In the genomic region with DNA sequence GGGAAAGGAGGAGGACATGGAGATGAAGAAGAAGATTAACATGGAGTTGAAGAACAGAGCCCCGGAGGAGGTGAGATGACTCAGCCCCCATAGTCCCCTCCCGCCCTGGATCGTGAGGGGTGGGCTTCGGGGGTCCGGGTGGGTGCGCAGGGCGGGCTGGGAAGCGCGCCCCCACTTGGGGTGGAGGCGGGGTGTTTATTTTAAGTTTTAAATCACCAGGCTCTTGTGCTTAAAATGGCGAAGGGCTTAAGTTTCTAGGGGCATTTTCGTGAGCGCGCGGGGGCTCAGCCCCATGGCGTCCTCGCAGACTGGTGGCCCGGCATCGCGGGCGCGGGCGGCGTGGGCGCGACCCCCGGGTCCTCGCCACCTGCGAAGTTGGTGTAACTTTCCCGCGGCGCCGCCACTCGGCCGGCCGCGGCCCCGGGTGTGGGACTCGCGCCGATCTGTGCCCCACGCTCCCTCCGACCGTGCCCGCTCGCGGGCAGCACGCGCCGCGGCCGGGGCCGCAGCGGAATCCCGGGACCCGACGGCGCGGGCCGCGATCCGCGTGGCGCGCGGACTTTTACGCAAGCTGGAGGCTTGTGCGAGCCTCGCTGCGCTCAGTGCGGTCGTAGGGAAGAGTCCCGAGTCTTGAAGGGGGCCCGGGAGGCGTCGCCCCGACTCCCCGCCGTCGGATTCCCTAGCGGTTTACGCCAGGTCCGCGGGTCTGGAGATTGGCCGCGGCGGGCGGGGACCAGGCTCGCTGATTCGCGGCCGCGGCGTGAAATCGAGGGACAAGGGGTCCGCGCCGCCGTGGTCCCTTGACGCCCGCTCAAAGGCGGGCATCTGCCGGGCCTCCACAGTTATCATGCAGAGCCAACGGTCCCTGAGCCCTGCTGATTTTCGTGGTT, we compare ENCODE assay signal across 8 mouse cellular contexts. TPM values are rescaled to one million over a fixed set of nuclear protein-coding genes. Genes with fewer than 3 reads are reported as not detected.
DNase-seq lines count a peak whose midpoint lies in the region; ATAC-seq and TF ChIP-seq lines count a peak whose summit lies in the region.

No protein-coding gene starts in this region.

- peak overlapping the region; percentile 63 for H3K4me2 ChIP-seq in embryonic facial prominence, embryonic 12.5 days (replicated peaks)
- peak overlapping the region; percentile 83 for H3K4me2 ChIP-seq in heart, embryonic 13.5 days

- H3K9ac ChIP-seq in embryonic facial prominence, embryonic 12.5 days: peak overlapping the region; percentile 99
- peak overlapping the region; percentile 98 for H3K9ac ChIP-seq in heart, embryonic 13.5 days

- under 1% methylated on average over 103 of the region's 105 CpGs for WGBS in embryonic facial prominence, embryonic 12.5 days
- under 1% methylated on average over 105 of the region's 105 CpGs for WGBS in heart, embryonic 13.5 days

- ATAC-seq in embryonic facial prominence, embryonic 12.5 days (ENCODE audit: insufficient number of reproducible peaks, insufficient read depth, low FRiP score, low TSS enrichment): peak; percentile 23; the same call in 1 of the 2 replicates
- ATAC-seq in heart, embryonic 13.5 days (ENCODE audit: extremely low read depth, insufficient number of reproducible peaks, low FRiP score, low TSS enrichment): no peak; the same call in 1 of the 2 replicates

- peak overlapping the region; percentile 93 for H3K4me3 ChIP-seq in E14TG2a.4 (replicated peaks; ENCODE audit: low read length)
- peak overlapping the region; percentile 93 for H3K4me3 ChIP-seq in embryonic facial prominence, embryonic 12.5 days
- H3K4me3 ChIP-seq in heart, embryonic 13.5 days: peak overlapping the region; percentile 90
- H3K4me3 ChIP-seq in megakaryocyte, embryonic 14.5 days (replicated peaks): peak overlapping the region; percentile 96

- no peaks in the 10 kb centered on the region for H3K27me3 ChIP-seq in E14TG2a.4 (ENCODE audit: insufficient read depth, low read length)
- no peaks in the 10 kb centered on the region for H3K27me3 ChIP-seq in embryonic facial prominence, embryonic 12.5 days
- H3K27me3 ChIP-seq in heart, embryonic 13.5 days (replicated peaks): no peaks in the 10 kb centered on the region
- H3K27me3 ChIP-seq in megakaryocyte, embryonic 14.5 days (replicated peaks): no peaks in the 10 kb centered on the region

- peaks cover 50% of the 10 kb centered on the region for H3K4me1 ChIP-seq in E14TG2a.4 (replicated peaks; ENCODE audit: low read depth, low read length)
- 0 out of 2 replicates have a peak, but pooled peaks cover 4% of the 10 kb centered on the region for H3K4me1 ChIP-seq in embryonic facial prominence, embryonic 12.5 days
- peaks cover 34% of the 10 kb centered on the region for H3K4me1 ChIP-seq in heart, embryonic 13.5 days
- H3K4me1 ChIP-seq in megakaryocyte, embryonic 14.5 days: peaks cover 45% of the 10 kb centered on the region

- peak; percentile 76 for DNase-seq in adrenal gland, adult 2 months
- peak; percentile 10 to 38 for DNase-seq in left cerebral cortex, postnatal 25 days (ENCODE audit: low spot score in 2 of 2)
- peak; percentile 35 for DNase-seq in right cerebral cortex, postnatal 14 days
- peak; percentile 51 to 67 for DNase-seq in urinary bladder, postnatal 4 days (ENCODE audit: low spot score in 2 of 2)

- peaks cover 31% of the 10 kb centered on the region for H3K36me3 ChIP-seq in E14TG2a.4 (ENCODE audit: insufficient read depth, low read length)
- peaks cover 16% of the 10 kb centered on the region for H3K36me3 ChIP-seq in embryonic facial prominence, embryonic 12.5 days
- peaks cover 16% of the 10 kb centered on the region for H3K36me3 ChIP-seq in heart, embryonic 13.5 days
- peaks cover 20% of the 10 kb centered on the region for H3K36me3 ChIP-seq in megakaryocyte, embryonic 14.5 days (replicated peaks; ENCODE audit: low read length)

- TF ChIP-seq CTCF in E14TG2a.4 (conservative IDR thresholded peaks at IDR 0.05; ENCODE audit: low read length): no peak

- H3K9me3 ChIP-seq in E14TG2a.4 (ENCODE audit: low read length): no peaks in the 10 kb centered on the region
- no peaks in the 10 kb centered on the region for H3K9me3 ChIP-seq in embryonic facial prominence, embryonic 12.5 days
- no peaks in the 10 kb centered on the region for H3K9me3 ChIP-seq in heart, embryonic 13.5 days
- no peaks in the 10 kb centered on the region for H3K9me3 ChIP-seq in megakaryocyte, embryonic 14.5 days

- intact Hi-C loops in left cerebral cortex, postnatal 25 days (cut with DNase I): loop anchor here (1.0 to 2.0 kb wide), 2 partner anchors 21 to 48 kb away; partner anchors contain the start of gene Ciart

- H3K27ac ChIP-seq in embryonic facial prominence, embryonic 12.5 days: peak overlapping the region; percentile 93
- peak overlapping the region; percentile 88 for H3K27ac ChIP-seq in heart, embryonic 13.5 days (replicated peaks)

RNA-seq across cellular contexts. Expression of gene Anp32e, which starts 0.8 kb away (rescaled TPM):
- 10 to 100 TPM; 81.0 to 98.6 TPM for total RNA-seq in adrenal gland, adult 2 months (2021)
- polyA plus RNA-seq in adrenal gland, adult 2 months (2012; rRNA removed): 5.8 and 7.4 TPM in 2 replicates
- polyA plus RNA-seq in embryonic facial prominence, embryonic 12.5 days (2016; fragmentation: Nextera tagmentation; extraction: Ambion mirVana): 241 and 287 TPM in 2 replicates
- polyA plus RNA-seq in heart, embryonic 13.5 days (2015; fragmentation: Nextera tagmentation; extraction: Ambion mirVana): 164 and 182 TPM in 2 replicates
- 100 to 1,000 TPM in 1 of 2 experiments, 10 to 100 TPM in 1; 95.1 to 109 TPM for total RNA-seq in left cerebral cortex, postnatal 25 days (2021)
- 3.7 and 183 TPM in 2 replicates for polyA plus RNA-seq in megakaryocyte, embryonic 14.5 days (2012; ENCODE audit: insufficient read depth, low replicate concordance)

RNA-seq across cellular contexts. Expression of gene Car14, which starts 25.3 kb away (rescaled TPM):
- total RNA-seq in adrenal gland, adult 2 months (2021): 1 to 10 TPM; 1.7 to 7.3 TPM
- polyA plus RNA-seq in adrenal gland, adult 2 months (2012; rRNA removed): 1.0 and 1.2 TPM in 2 replicates
- polyA plus RNA-seq in embryonic facial prominence, embryonic 12.5 days (2016; fragmentation: Nextera tagmentation; extraction: Ambion mirVana): 30.1 and 36.4 TPM in 2 replicates
- 26.1 and 31.5 TPM in 2 replicates for polyA plus RNA-seq in heart, embryonic 13.5 days (2015; fragmentation: Nextera tagmentation; extraction: Ambion mirVana)
- total RNA-seq in left cerebral cortex, postnatal 25 days (2021): 10 to 100 TPM in 1 of 2 experiments, 1 to 10 TPM in 1; 9.3 to 10.1 TPM
- polyA plus RNA-seq in megakaryocyte, embryonic 14.5 days (2012; ENCODE audit: insufficient read depth, low replicate concordance): not detected in 2 replicates

RNA-seq across cellular contexts. Expression of gene Aph1a, which starts 36.1 kb away (rescaled TPM):
- 100 to 1,000 TPM in 1 of 2 experiments, 10 to 100 TPM in 1; 76.0 to 135 TPM for total RNA-seq in adrenal gland, adult 2 months (2021)
- polyA plus RNA-seq in adrenal gland, adult 2 months (2012; rRNA removed): 789 and 930 TPM in 2 replicates
- 27.5 and 31.3 TPM in 2 replicates for polyA plus RNA-seq in embryonic facial prominence, embryonic 12.5 days (2016; fragmentation: Nextera tagmentation; extraction: Ambion mirVana)
- 28.8 and 33.9 TPM in 2 replicates for polyA plus RNA-seq in heart, embryonic 13.5 days (2015; fragmentation: Nextera tagmentation; extraction: Ambion mirVana)
- total RNA-seq in left cerebral cortex, postnatal 25 days (2021): 10 to 100 TPM; 69.0 to 78.5 TPM
- polyA plus RNA-seq in megakaryocyte, embryonic 14.5 days (2012; ENCODE audit: insufficient read depth, low replicate concordance): 39.8 and 61.7 TPM in 2 replicates

RNA-seq across cellular contexts. Expression of gene BC028528, which starts 38.0 kb away (rescaled TPM):
- 10 to 100 TPM; 13.0 to 15.2 TPM for total RNA-seq in adrenal gland, adult 2 months (2021)
- 1.8 TPM in 2 replicates for polyA plus RNA-seq in adrenal gland, adult 2 months (2012; rRNA removed)
- 14.3 and 14.4 TPM in 2 replicates for polyA plus RNA-seq in embryonic facial prominence, embryonic 12.5 days (2016; fragmentation: Nextera tagmentation; extraction: Ambion mirVana)
- polyA plus RNA-seq in heart, embryonic 13.5 days (2015; fragmentation: Nextera tagmentation; extraction: Ambion mirVana): 38.1 and 41.8 TPM in 2 replicates
- total RNA-seq in left cerebral cortex, postnatal 25 days (2021): 1 to 10 TPM; 4.5 to 5.8 TPM
- 0.30 TPM in 1 of 2 replicates, not detected in the other for polyA plus RNA-seq in megakaryocyte, embryonic 14.5 days (2012; ENCODE audit: insufficient read depth, low replicate concordance)

RNA-seq across cellular contexts. Expression of gene Ciart, which starts 47.8 kb away (rescaled TPM):
- 1 to 10 TPM; 1.6 to 1.9 TPM for total RNA-seq in adrenal gland, adult 2 months (2021)
- 2.4 and 4.0 TPM in 2 replicates for polyA plus RNA-seq in adrenal gland, adult 2 months (2012; rRNA removed)
- 5.9 and 6.2 TPM in 2 replicates for polyA plus RNA-seq in embryonic facial prominence, embryonic 12.5 days (2016; fragmentation: Nextera tagmentation; extraction: Ambion mirVana)
- polyA plus RNA-seq in heart, embryonic 13.5 days (2015; fragmentation: Nextera tagmentation; extraction: Ambion mirVana): 5.7 and 6.2 TPM in 2 replicates
- 10 to 100 TPM; 13.0 to 21.3 TPM for total RNA-seq in left cerebral cortex, postnatal 25 days (2021)
- polyA plus RNA-seq in megakaryocyte, embryonic 14.5 days (2012; ENCODE audit: insufficient read depth, low replicate concordance): 10.4 and 16.9 TPM in 2 replicates

Comparison
In these comparisons a context has a peak if more than half of its experiments do, and no peak if none do; other contexts are left out.
1. DNase-seq: peak in every context shown above with its lines; median percentile 76 in adrenal gland, adult 2 months; 59 in urinary bladder, postnatal 4 days; 35 in right cerebral cortex, postnatal 14 days; 24 in left cerebral cortex, postnatal 25 days.
2. RNA of gene Car14, which starts 25.3 kb away (polyA plus RNA-seq): 30.1 to 36.4 TPM in embryonic facial prominence, embryonic 12.5 days and 26.1 to 31.5 TPM in heart, embryonic 13.5 days; 1.0 to 1.2 TPM in adrenal gland, adult 2 months and not detected in megakaryocyte, embryonic 14.5 days; every median in the first group is over 10 times any median in the second.
3. RNA of gene Aph1a, which starts 36.1 kb away (polyA plus RNA-seq): 789 to 930 TPM in adrenal gland, adult 2 months; 39.8 to 61.7 TPM in megakaryocyte, embryonic 14.5 days, 28.8 to 33.9 TPM in heart, embryonic 13.5 days and 27.5 to 31.3 TPM in embryonic facial prominence, embryonic 12.5 days; every median in the first group is over 10 times any median in the second.
4. Peak in every context shown above with its lines, with median percentiles within 50 percentile points of each other: H3K4me3 ChIP-seq.